ENCODE assay signal across 8 mouse cellular contexts in genomic region chr19:5107556-5108270, GRCm38 (mm10). TPM values are rescaled to one million over a fixed set of nuclear protein-coding genes. Genes with fewer than 3 reads are reported as not detected.
DNase-seq lines count a peak whose midpoint lies in the region; ATAC-seq and TF ChIP-seq lines count a peak whose summit lies in the region.

No protein-coding gene starts in this region.

- H3K9me3 ChIP-seq in erythroblast, embryonic 14.5 days (ENCODE audit: control insufficient read depth, low read length) = no peaks in the 10 kb centered on the region
- H3K9me3 ChIP-seq in forebrain, embryonic 12.5 days = no peaks in the 10 kb centered on the region
- H3K9me3 ChIP-seq in liver, embryonic 16.5 days (replicated peaks; ENCODE audit: control insufficient read depth, low read length) = no peaks in the 10 kb centered on the region

- H3K4me3 ChIP-seq in erythroblast, embryonic 14.5 days (replicated peaks) = peak overlapping the region; percentile 65
- no peak overlapping the region for H3K4me3 ChIP-seq in left cerebral cortex, adult 2 months
- no peak overlapping the region; the same call in 1 of the 2 replicates for H3K4me3 ChIP-seq in forebrain, embryonic 12.5 days (replicated peaks)
- H3K4me3 ChIP-seq in liver, embryonic 16.5 days (ENCODE audit: low read depth, low read length) = peak overlapping the region; percentile 82; the same call in 1 of the 2 replicates

- 75% methylated on average over 18 of the region's 18 CpGs for WGBS in forebrain, embryonic 12.5 days
- 69% methylated on average over 18 of the region's 18 CpGs for WGBS in liver, embryonic 16.5 days (ENCODE audit: insufficient replicate concordance)

- H3K27ac ChIP-seq in left cerebral cortex, adult 2 months = peak overlapping the region; percentile 48; the same call in 1 of the 2 replicates
- H3K27ac ChIP-seq in forebrain, embryonic 12.5 days = no peak overlapping the region
- H3K27ac ChIP-seq in liver, embryonic 16.5 days (ENCODE audit: low read length) = no peak overlapping the region

- H3K9ac ChIP-seq in forebrain, embryonic 12.5 days = no peak overlapping the region; the same call in 1 of the 2 replicates
- H3K9ac ChIP-seq in liver, embryonic 16.5 days (ENCODE audit: low read depth, low read length) = peak overlapping the region; percentile 49; the same call in 1 of the 2 replicates

- DNase-seq in left cerebral cortex, adult 2 months (ENCODE audit: extremely low spot score in 1 of 2, low spot score in 2 of 2) = no peak
- no peak for DNase-seq in left cerebral cortex, postnatal 14 days (ENCODE audit: low spot score in 2 of 2)
- no peak for DNase-seq in left cerebral cortex, adult 18-20 months (ENCODE audit: low spot score in 2 of 2)
- no peak for DNase-seq in ovary, postnatal 14 days (ENCODE audit: low spot score)

- TF ChIP-seq CTCF in left cerebral cortex, adult 2 months (IDR thresholded peaks at IDR 0.05) = no peak

- H3K27me3 ChIP-seq in erythroblast, embryonic 14.5 days (ENCODE audit: control insufficient read depth) = no peaks in the 10 kb centered on the region
- H3K27me3 ChIP-seq in forebrain, embryonic 12.5 days = no peaks in the 10 kb centered on the region
- H3K27me3 ChIP-seq in liver, embryonic 16.5 days (ENCODE audit: control insufficient read depth, insufficient read depth, low read depth, low read length) = no peaks in the 10 kb centered on the region

- ATAC-seq in erythroblast, adult 5-6 weeks (replicated peaks; ENCODE audit: low FRiP score, poor library complexity, severe bottlenecking) = no peak
- ATAC-seq in forebrain, embryonic 12.5 days (ENCODE audit: low FRiP score) = peak; percentile 12
- ATAC-seq in liver, embryonic 16.5 days (ENCODE audit: low read depth) = no peak

- H3K4me2 ChIP-seq in forebrain, embryonic 12.5 days = no peak overlapping the region
- H3K4me2 ChIP-seq in liver, embryonic 16.5 days (ENCODE audit: low read depth, low read length) = peak overlapping the region; percentile 88

- intact Hi-C loops in left cerebral cortex, adult 2 months (cut with DNase I) = loop anchor here (1.0 kb wide), 1 partner anchor 10 kb away; no protein-coding TSS in a partner anchor
- intact Hi-C loops in left cerebral cortex, postnatal 14 days (cut with DNase I) = no loop called here

- H3K36me3 ChIP-seq in erythroblast, embryonic 14.5 days (ENCODE audit: control insufficient read depth) = peaks cover 45% of the 10 kb centered on the region
- peaks cover 76% of the 10 kb centered on the region for H3K36me3 ChIP-seq in forebrain, embryonic 12.5 days (replicated peaks)
- H3K36me3 ChIP-seq in liver, embryonic 16.5 days (ENCODE audit: control insufficient read depth, insufficient read depth) = peaks cover 7% of the 10 kb centered on the region

- H3K4me1 ChIP-seq in erythroblast, embryonic 14.5 days (ENCODE audit: control insufficient read depth) = peaks cover 52% of the 10 kb centered on the region
- H3K4me1 ChIP-seq in forebrain, embryonic 12.5 days = peaks cover 21% of the 10 kb centered on the region
- H3K4me1 ChIP-seq in liver, embryonic 16.5 days (ENCODE audit: control insufficient read depth, low read depth, low read length) = peaks cover 24% of the 10 kb centered on the region

RNA-seq across cellular contexts. Expression of gene Rab1b, which starts 0.8 kb away (rescaled TPM):
- polyA plus RNA-seq in erythroblast, embryonic 14.5 days (2012) = 16.9 and 17.0 TPM in 2 replicates
- 14.4 and 23.6 TPM in 2 replicates for total RNA-seq in erythroblast, adult 5-6 weeks (2015; ENCODE audit: low replicate concordance)
- 19.4 and 22.9 TPM in 2 replicates for total RNA-seq in erythroblast, adult 5-6 weeks (2017; ENCODE audit: low replicate concordance)
- 100 to 1,000 TPM; 144 to 157 TPM for total RNA-seq in left cerebral cortex, adult 2 months (2021)
- total RNA-seq in left cerebral cortex, postnatal 14 days (2021) = 100 to 1,000 TPM; 176 to 184 TPM
- 232 and 237 TPM in 2 replicates for polyA plus RNA-seq in forebrain, embryonic 12.5 days (2016; fragmentation: Nextera tagmentation; extraction: Ambion mirVana)
- 79.2 and 88.7 TPM in 2 replicates for polyA plus RNA-seq in liver, embryonic 16.5 days (2015; fragmentation: Nextera tagmentation; extraction: Ambion mirVana)
- total RNA-seq in left cerebral cortex, adult 18-20 months (2021) = 100 to 1,000 TPM; 157 to 165 TPM

RNA-seq across cellular contexts. Expression of gene Cnih2, which starts 9.4 kb away (rescaled TPM):
- 0.12 and 0.17 TPM in 2 replicates for polyA plus RNA-seq in erythroblast, embryonic 14.5 days (2012)
- total RNA-seq in erythroblast, adult 5-6 weeks (2015; ENCODE audit: low replicate concordance) = not detected in 2 replicates
- total RNA-seq in erythroblast, adult 5-6 weeks (2017; ENCODE audit: low replicate concordance) = not detected in 2 replicates
- 100 to 1,000 TPM; 214 to 247 TPM for total RNA-seq in left cerebral cortex, adult 2 months (2021)
- total RNA-seq in left cerebral cortex, postnatal 14 days (2021) = 100 to 1,000 TPM; 325 to 352 TPM
- 168 and 180 TPM in 2 replicates for polyA plus RNA-seq in forebrain, embryonic 12.5 days (2016; fragmentation: Nextera tagmentation; extraction: Ambion mirVana)
- polyA plus RNA-seq in liver, embryonic 16.5 days (2015; fragmentation: Nextera tagmentation; extraction: Ambion mirVana) = 0.40 and 0.46 TPM in 2 replicates
- total RNA-seq in left cerebral cortex, adult 18-20 months (2021) = 100 to 1,000 TPM; 215 to 221 TPM

RNA-seq across cellular contexts. Expression of gene Klc2, which starts 10.6 kb away (rescaled TPM):
- 0.52 and 1.2 TPM in 2 replicates for polyA plus RNA-seq in erythroblast, embryonic 14.5 days (2012)
- total RNA-seq in erythroblast, adult 5-6 weeks (2015; ENCODE audit: low replicate concordance) = 4.2 TPM in 1 of 2 replicates, not detected in the other
- 1.4 TPM in 1 of 2 replicates, not detected in the other for total RNA-seq in erythroblast, adult 5-6 weeks (2017; ENCODE audit: low replicate concordance)
- 100 to 1,000 TPM; 279 to 291 TPM for total RNA-seq in left cerebral cortex, adult 2 months (2021)
- 100 to 1,000 TPM; 220 to 226 TPM for total RNA-seq in left cerebral cortex, postnatal 14 days (2021)
- 45.8 and 46.0 TPM in 2 replicates for polyA plus RNA-seq in forebrain, embryonic 12.5 days (2016; fragmentation: Nextera tagmentation; extraction: Ambion mirVana)
- polyA plus RNA-seq in liver, embryonic 16.5 days (2015; fragmentation: Nextera tagmentation; extraction: Ambion mirVana) = 1.5 and 1.9 TPM in 2 replicates
- 100 to 1,000 TPM; 261 to 289 TPM for total RNA-seq in left cerebral cortex, adult 18-20 months (2021)

RNA-seq across cellular contexts. Expression of gene Yif1a, which starts 19.4 kb away (rescaled TPM):
- 0.79 and 0.94 TPM in 2 replicates for polyA plus RNA-seq in erythroblast, embryonic 14.5 days (2012)
- total RNA-seq in erythroblast, adult 5-6 weeks (2015; ENCODE audit: low replicate concordance) = 6.3 and 7.1 TPM in 2 replicates
- 1.9 and 2.5 TPM in 2 replicates for total RNA-seq in erythroblast, adult 5-6 weeks (2017; ENCODE audit: low replicate concordance)
- 10 to 100 TPM; 23.4 to 25.7 TPM for total RNA-seq in left cerebral cortex, adult 2 months (2021)
- total RNA-seq in left cerebral cortex, postnatal 14 days (2021) = 10 to 100 TPM; 24.2 to 27.5 TPM
- 54.4 and 56.4 TPM in 2 replicates for polyA plus RNA-seq in forebrain, embryonic 12.5 days (2016; fragmentation: Nextera tagmentation; extraction: Ambion mirVana)
- polyA plus RNA-seq in liver, embryonic 16.5 days (2015; fragmentation: Nextera tagmentation; extraction: Ambion mirVana) = 51.2 and 53.1 TPM in 2 replicates
- total RNA-seq in left cerebral cortex, adult 18-20 months (2021) = 10 to 100 TPM; 21.6 to 25.5 TPM

RNA-seq across cellular contexts. Expression of gene Tmem151a, which starts 22.4 kb away (rescaled TPM):
- polyA plus RNA-seq in erythroblast, embryonic 14.5 days (2012) = 0.02 TPM in 1 of 2 replicates, not detected in the other
- total RNA-seq in erythroblast, adult 5-6 weeks (2015; ENCODE audit: low replicate concordance) = not detected in 2 replicates
- total RNA-seq in erythroblast, adult 5-6 weeks (2017; ENCODE audit: low replicate concordance) = not detected in 2 replicates
- total RNA-seq in left cerebral cortex, adult 2 months (2021) = 100 to 1,000 TPM; 154 to 156 TPM
- total RNA-seq in left cerebral cortex, postnatal 14 days (2021) = 100 to 1,000 TPM; 164 to 171 TPM
- polyA plus RNA-seq in forebrain, embryonic 12.5 days (2016; fragmentation: Nextera tagmentation; extraction: Ambion mirVana) = 1.7 and 2.0 TPM in 2 replicates
- 0.33 and 0.52 TPM in 2 replicates for polyA plus RNA-seq in liver, embryonic 16.5 days (2015; fragmentation: Nextera tagmentation; extraction: Ambion mirVana)
- total RNA-seq in left cerebral cortex, adult 18-20 months (2021) = 100 to 1,000 TPM; 146 to 149 TPM

Comparison
In these comparisons a context has a peak if more than half of its experiments do, and no peak if none do; other contexts are left out.
1. H3K4me3 ChIP-seq: peak in erythroblast, embryonic 14.5 days (single experiment) and liver, embryonic 16.5 days (single experiment); none in left cerebral cortex, adult 2 months (single experiment) and forebrain, embryonic 12.5 days (single experiment).
2. RNA of gene Rab1b, which starts 0.8 kb away (total RNA-seq): 176 to 184 TPM in left cerebral cortex, postnatal 14 days, 157 to 165 TPM in left cerebral cortex, adult 18-20 months and 144 to 157 TPM in left cerebral cortex, adult 2 months; 14.4 to 23.6 TPM in erythroblast, adult 5-6 weeks; every median in the first group is over 4 times any median in the second.
3. RNA of gene Cnih2, which starts 9.4 kb away (total RNA-seq): 325 to 352 TPM in left cerebral cortex, postnatal 14 days, 214 to 247 TPM in left cerebral cortex, adult 2 months and 215 to 221 TPM in left cerebral cortex, adult 18-20 months; not detected in erythroblast, adult 5-6 weeks; every median in the first group is over 100 times any median in the second.
4. RNA of gene Klc2, which starts 10.6 kb away (total RNA-seq): 279 to 291 TPM in left cerebral cortex, adult 2 months, 261 to 289 TPM in left cerebral cortex, adult 18-20 months and 220 to 226 TPM in left cerebral cortex, postnatal 14 days; 1.4 to 4.2 TPM in erythroblast, adult 5-6 weeks; every median in the first group is over 10 times any median in the second.